Mouse (Mus musculus) lung, postnatal 4 days (tissue): ENCODE results near the gene Ppan.
A peak's percentile ranks its signal among the peaks of the same experiment; 100 is the strongest.

Experiments
- DNase-seq, 2 experiments: peaks; one replicate each; pipeline ENCODE4 v3.0.0; 2021

Ppan gene

GRCm38 (mm10) chr9:20887704-20888385 is at the start of gene Ppan:
Ppan (plus strand) TSS chr9:20888175.
- peak; percentile 95 to 97 for DNase-seq

DNA sequence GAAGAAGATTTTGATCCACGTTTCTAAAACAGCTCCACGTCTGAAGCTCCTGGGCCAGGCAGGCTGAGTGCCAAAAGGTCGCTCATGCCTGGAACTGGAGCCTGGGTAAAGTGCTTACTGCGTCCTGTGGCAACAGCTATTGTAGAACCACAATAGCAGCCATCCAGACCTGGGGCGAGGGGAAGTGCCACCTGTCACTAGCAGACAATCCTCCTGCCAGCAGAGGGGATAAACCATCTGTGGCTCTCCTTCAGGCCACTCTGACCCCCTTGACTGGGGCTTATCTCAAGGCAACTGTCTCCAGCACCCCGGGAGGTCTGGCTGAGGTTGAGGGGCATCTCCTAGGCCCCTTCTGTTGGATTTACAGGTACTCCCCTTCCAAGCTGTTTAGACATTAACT is 49.0 kb upstream of the Ppan start:
- no peak for DNase-seq

GRCm38 (mm10) chr9:20842211-20842610 is 45.8 kb upstream of the Ppan start:
- DNase-seq = no peak

GRCm38 (mm10) chr9:20842670-20843069 is 45.3 kb upstream of the Ppan start:
- peak in 1 of 2 experiments; percentile 12 for DNase-seq

GRCm38 (mm10) chr9:20850179-20850578 is 37.8 kb upstream of the Ppan start:
- no peak for DNase-seq

GRCm38 (mm10) chr9:20857131-20857530 is 30.8 kb upstream of the Ppan start:
- peak; percentile 31 to 62 for DNase-seq

DNA sequence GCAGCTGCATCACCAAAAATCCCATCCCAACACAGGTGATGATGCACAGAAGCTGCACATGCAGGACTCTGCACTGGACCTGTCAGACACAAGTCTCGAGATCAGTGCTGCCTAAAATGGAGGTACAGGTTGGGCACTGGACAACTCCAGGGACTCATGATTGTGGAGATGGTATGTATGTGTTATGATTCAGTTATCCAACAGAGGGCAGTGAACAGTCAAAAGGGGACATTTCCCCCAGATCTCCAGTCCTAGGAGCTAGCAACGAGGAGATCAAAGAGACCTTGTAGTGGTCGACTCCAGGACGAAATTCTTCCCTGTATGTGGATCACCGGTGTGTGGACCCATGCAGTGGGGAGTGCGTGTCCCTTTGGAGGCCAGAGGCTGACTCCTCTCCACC is 28.0 kb upstream of the Ppan start:
- DNase-seq = no peak

DNA sequence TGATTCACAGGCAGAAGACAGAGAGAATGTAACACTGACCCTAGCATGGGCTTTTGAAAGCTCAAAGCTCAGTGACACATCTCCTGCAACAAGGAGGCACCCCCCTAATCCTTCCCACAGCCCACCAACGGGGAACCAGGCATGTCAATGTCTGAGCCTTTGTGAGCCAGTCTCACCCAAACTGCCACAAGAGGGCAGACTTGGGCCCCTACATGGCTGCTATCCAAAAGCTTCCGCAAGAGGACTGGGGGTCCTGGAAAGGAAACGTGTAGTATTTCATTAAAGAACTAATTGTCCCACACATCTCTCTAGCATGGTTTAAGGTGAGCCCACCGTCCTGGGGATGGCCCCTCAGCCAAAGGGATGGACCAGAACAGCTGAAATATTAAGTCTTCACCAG is 26.2 kb upstream of the Ppan start:
- DNase-seq = peak; percentile 30 to 40

GRCm38 (mm10) chr9:20862225-20862624 is 25.8 kb upstream of the Ppan start:
- no peak for DNase-seq

GRCm38 (mm10) chr9:20866879-20867278 is 21.1 kb upstream of the Ppan start:
- DNase-seq = no peak

DNA sequence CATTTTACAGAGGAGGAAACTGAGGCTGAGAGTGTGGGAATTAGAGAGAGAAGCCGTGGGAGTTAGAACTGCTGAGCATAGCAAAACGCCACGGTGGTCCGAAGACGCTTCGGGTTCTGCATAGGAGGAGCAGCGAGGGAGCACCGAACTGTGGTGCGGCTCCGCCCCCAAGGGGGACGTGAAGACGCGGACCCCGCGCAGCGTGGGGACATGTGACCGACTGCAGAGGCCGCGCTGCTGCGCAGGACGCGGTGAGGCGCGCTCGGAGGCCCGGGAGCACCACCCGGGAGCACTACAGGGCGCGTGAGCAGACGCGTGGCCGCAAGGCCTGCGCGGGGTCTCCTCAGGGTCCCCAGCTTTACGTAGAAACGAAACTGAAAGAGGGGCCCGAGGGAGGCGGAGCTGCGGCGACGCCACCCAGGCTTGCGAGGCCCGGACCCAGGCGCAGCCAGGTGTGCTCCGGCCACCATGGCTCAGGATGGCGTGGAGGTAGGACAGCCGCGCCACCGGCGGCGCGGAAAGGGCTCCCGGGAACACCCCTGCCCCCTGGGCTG is 19.4 kb upstream of the Ppan start, which contains the start of gene A230050P20Rik:
Gene A230050P20Rik (plus strand): TSS at position 195 of the 554 bp plus-strand sequence.
- peak; percentile 73 to 83 for DNase-seq

DNA sequence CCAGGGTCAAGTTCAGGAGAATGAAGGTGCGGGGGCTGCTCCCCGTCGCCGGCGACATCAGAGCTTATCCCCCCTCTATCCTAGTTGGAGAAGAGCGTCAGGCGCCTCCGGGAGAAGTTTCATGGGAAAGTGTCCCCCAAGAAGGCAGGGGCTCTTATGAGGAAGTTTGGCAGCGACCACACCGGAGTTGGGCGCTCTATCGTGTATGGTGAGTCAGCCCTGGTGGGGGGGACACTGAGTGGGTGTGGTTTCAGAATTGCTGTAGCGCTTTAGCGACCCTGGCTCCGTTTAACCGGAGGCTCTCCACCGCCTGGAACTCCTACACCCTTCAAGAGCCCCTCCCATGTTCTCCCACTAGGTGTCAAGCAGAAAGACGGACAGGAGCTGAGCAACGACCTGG is 18.7 kb upstream of the Ppan start:
- peak; percentile 29 to 33 for DNase-seq

GRCm38 (mm10) chr9:20870211-20871173 is 17.5 kb upstream of the Ppan start:
- DNase-seq = no peak

- DNase-seq = no peak
Observed at GRCm38 (mm10) chr9:20872991-20873390, 15.0 kb upstream of the Ppan start.

- no peak for DNase-seq
Observed at GRCm38 (mm10) chr9:20873521-20873920, 14.5 kb upstream of the Ppan start.

DNA sequence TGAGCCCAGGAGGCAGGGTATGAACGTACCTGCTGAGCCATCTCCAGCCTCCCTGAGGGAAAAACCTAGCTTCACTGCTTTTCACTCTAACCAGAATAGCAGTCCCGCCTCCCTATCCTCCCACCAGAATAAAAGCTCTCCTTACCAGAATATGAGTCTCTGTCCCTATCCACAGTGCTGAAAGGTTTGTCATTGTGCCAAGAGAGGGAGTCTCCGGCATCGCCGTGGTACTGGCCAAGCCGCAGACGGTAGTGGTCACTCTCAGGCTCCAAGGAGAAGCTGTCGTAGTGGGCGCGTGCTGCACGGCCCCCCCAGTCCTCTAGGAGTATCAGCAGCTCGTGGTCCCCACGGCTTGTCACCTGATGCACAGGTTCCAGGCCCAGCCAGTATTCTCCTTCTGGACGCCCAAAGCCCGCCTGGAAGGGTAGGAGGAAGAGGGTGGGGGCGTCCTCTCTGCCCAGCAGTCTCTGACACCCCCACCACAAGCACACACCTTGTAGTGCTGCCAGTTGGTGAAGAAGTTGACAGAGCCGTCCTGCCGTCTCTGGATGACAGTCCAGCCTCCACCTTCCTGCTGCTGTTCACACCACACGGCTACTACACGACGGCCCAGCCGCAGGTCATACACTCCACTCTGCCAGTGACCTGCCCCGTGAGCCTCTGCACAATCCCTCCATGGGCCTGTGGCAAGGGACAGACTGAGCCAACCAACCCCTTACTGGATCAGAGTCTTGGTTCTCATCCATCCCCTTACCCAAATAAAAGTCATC is 12.8 kb upstream of the Ppan start:
- no peak for DNase-seq

- no peak for DNase-seq
Observed at GRCm38 (mm10) chr9:20876318-20877117, 11.5 kb upstream of the Ppan start.

GRCm38 (mm10) chr9:20877118-20878040 is 10.6 kb upstream of the Ppan start:
- DNase-seq = no peak

- DNase-seq = peak; percentile 100
Observed at GRCm38 (mm10) chr9:20878041-20878709, 9.8 kb upstream of the Ppan start.

GRCm38 (mm10) chr9:20878710-20879065 is 9.3 kb upstream of the Ppan start:
- DNase-seq = no peak
